Mouse (Mus musculus) stomach, postnatal 0 days (tissue): Measurements from ENCODE around the gene Dusp8. TPM values are rescaled to one million over a fixed set of nuclear protein-coding genes. Genes with fewer than 3 reads are reported as not detected.

Experiments used
- ATAC-seq: fragments of 200-750 bp; cut with Nextera tagmentation; 2 replicates; pipeline ENCODE4 v1.8.0; 2017; ENCODE audit not compliant: low FRiP score, low TSS enrichment
- DNase-seq: peaks from one replicate; pipeline ENCODE4 v3.0.0-alpha.2; 2016; ENCODE audit warnings: low spot score
- H3K27ac ChIP-seq: fragments of 300-500 bp; sonication (generic); replicated peaks from 2 replicates; pipeline ENCODE4 v1.5.1; 2014; ENCODE audit warnings: mild to moderate bottlenecking, control low read depth
- H3K27me3 ChIP-seq: fragments of 300-500 bp; sonication (generic); 2 replicates; pipeline ENCODE4 v1.6.1; 2014; ENCODE audit warnings: low read length; ENCODE audit not compliant: control insufficient read depth, insufficient read depth
- H3K36me3 ChIP-seq: fragments of 300-500 bp; sonication (generic); 2 replicates; pipeline ENCODE4 v1.6.1; 2014; ENCODE audit warnings: low read length, mixed read lengths; ENCODE audit not compliant: control insufficient read depth, insufficient read depth
- H3K4me1 ChIP-seq: fragments of 300-500 bp; sonication (generic); replicated peaks from 2 replicates; pipeline ENCODE4 v1.6.1; 2014; ENCODE audit warnings: antibody characterized with exemption; ENCODE audit not compliant: control insufficient read depth, insufficient read depth
- H3K4me2 ChIP-seq: fragments of 300-500 bp; sonication (generic); replicated peaks from 2 replicates; pipeline ENCODE4 v1.6.1; 2014; ENCODE audit warnings: low read depth, mild to moderate bottlenecking, control low read depth, moderate library complexity
- H3K4me3 ChIP-seq: fragments of 300-500 bp; sonication (generic); 2 replicates; pipeline ENCODE4 v1.5.1; 2014; ENCODE audit warnings: low read depth, low read length, control low read depth
- H3K9ac ChIP-seq: fragments of 300-500 bp; sonication (generic); 2 replicates; pipeline ENCODE4 v1.6.1; 2014; ENCODE audit warnings: mild to moderate bottlenecking, low read length, control low read depth, mixed read lengths
- H3K9me3 ChIP-seq: fragments of 300-500 bp; sonication (generic); 2 replicates; pipeline ENCODE4 v1.6.1; 2016; ENCODE audit warnings: low read length; ENCODE audit not compliant: control insufficient read depth
- CTCF ChIP-seq: IDR thresholded peaks from 2 replicates; pipeline ENCODE4 v1.5.1; 2016; ENCODE audit warnings: antibody characterized with exemption, low read depth, mild to moderate bottlenecking, moderate library complexity
- EP300 ChIP-seq: optimal IDR thresholded peaks from 2 replicates; pipeline ENCODE3; 2016; ENCODE audit warnings: antibody characterized with exemption
- WGBS: fragments of 180-500 bp; shearing (Covaris S2); extraction: QIAGEN DNeasy Blood & Tissue Kit; methylation state at CpG from one replicate; pipeline ENCODE4 v1.1.7; 2014; 5-methylcytosine and 5-hydroxymethylcytosine counted together
- polyA plus RNA-seq: library from polyadenylated mRNA; unstranded; fragments of >200 nt; fragmentation: Nextera tagmentation; extraction: Ambion mirVana; gene quantifications from 2 replicates; pipeline ENCODE4 v1.2.1, GENCODE M21; 2015

Gene Dusp8
- polyA plus RNA-seq, 1 experiment from 2014 or later: 3.6 TPM

- no peak overlapping the region for H3K4me3 ChIP-seq
- DNase-seq (no peak), ATAC-seq (peak; percentile 45)
- no peaks in the 10 kb centered on the region for H3K36me3 ChIP-seq
- TF ChIP-seq EP300 (no peak), CTCF (no peak)
- H3K27me3 ChIP-seq: no peaks in the 10 kb centered on the region
- H3K4me1 ChIP-seq: peaks cover 3% of the 10 kb centered on the region; the same call in 1 of the 2 replicates
- H3K9ac ChIP-seq: no peak overlapping the region
- no peak overlapping the region for H3K4me2 ChIP-seq
- H3K27ac ChIP-seq: no peak overlapping the region
- WGBS: 11% methylated on average over 5 of the region's 5 CpGs
- H3K9me3 ChIP-seq: no peaks in the 10 kb centered on the region
These were observed 6.8 kb downstream of the Dusp8 start for GRCm38 (mm10) chr7:142088886-142089285.

DNA sequence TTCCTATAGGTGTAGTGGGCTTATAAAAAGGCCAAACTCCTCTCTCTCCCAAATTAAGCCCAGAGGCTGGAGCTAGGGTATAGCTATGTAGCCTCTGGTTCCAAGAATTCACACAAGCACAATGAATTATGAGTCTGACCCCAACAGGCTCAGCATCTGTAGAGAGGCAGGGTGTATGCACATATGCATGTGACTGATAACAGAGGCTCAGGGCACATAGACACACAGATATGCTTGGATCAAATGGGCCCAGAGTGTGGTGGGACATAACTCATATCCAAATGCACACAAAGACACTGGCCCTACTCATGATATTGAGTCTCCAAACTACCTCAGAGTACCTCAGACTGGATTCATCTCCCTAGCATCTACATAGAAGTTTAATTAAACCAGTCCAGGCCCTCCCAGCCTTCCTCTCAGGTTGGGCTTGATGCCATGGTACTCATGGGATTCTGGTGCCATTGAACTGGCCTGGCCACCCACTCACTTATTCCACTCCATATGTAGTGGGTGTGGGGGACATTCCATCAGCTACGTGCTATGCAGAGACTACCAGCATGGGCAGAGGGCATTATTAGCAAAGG is 8.5 kb downstream of the Dusp8 start:
- ATAC-seq (no peak), DNase-seq (no peak)
- Histone ChIP-seq H3K9ac (no peak overlapping the region), H3K36me3 (no peaks in the 10 kb centered on the region; the same call in 1 of the 2 replicates), H3K27me3 (peaks cover 4% of the 10 kb centered on the region; the same call in 1 of the 2 replicates), H3K27ac (no peak overlapping the region), H3K4me3 (no peak overlapping the region), H3K4me2 (no peak overlapping the region), H3K9me3 (no peaks in the 10 kb centered on the region), H3K4me1 (peaks cover 3% of the 10 kb centered on the region; the same call in 1 of the 2 replicates)
- TF ChIP-seq EP300: no peak
- 80% methylated on average over 1 of the region's 1 CpGs for WGBS

DNA sequence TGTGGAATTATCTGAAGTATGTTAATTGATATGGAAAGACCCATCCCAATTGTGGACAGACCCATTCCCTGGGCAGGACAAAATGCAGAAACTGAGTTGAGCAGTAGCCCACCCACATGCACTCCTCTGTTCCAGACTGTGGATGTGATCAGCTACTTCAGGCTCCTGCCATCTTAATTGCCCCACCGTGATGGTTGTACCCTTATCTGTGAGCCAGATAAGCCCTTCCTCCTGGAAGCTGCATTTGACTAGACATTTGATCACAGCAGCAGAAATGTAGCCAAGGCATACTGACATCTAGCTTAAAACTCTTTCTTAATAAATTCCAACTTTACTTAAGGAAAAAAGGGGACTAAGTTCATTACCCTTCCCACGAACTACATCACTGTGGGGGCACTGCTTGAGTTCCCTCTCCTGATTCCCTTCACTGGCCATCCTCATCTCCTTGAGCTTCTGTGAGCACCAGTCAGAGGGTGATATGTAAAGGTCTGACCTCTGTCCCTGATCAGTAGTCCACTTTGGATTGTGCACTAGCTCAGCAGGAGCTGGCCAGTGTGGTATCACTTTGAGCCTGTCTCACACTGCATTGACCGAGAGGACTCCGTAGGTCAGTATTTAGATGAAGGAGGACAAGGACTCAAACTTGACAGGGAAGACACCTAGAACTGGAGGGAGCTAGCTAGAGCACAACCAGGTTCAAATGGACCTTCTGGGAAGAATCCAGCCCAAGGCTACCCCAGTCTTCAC is 9.3 kb downstream of the Dusp8 start:
- Histone ChIP-seq H3K27me3 (peaks cover 4% of the 10 kb centered on the region; the same call in 1 of the 2 replicates), H3K4me3 (no peak overlapping the region), H3K9me3 (no peaks in the 10 kb centered on the region), H3K27ac (no peak overlapping the region), H3K4me2 (no peak overlapping the region), H3K9ac (no peak overlapping the region), H3K36me3 (no peaks in the 10 kb centered on the region; the same call in 1 of the 2 replicates), H3K4me1 (peaks cover 3% of the 10 kb centered on the region; the same call in 1 of the 2 replicates)
- TF ChIP-seq CTCF (no peak), EP300 (no peak)
- WGBS: 83% methylated on average over 4 of the region's 4 CpGs
- DNase-seq (no peak), ATAC-seq (no peak)

DNA sequence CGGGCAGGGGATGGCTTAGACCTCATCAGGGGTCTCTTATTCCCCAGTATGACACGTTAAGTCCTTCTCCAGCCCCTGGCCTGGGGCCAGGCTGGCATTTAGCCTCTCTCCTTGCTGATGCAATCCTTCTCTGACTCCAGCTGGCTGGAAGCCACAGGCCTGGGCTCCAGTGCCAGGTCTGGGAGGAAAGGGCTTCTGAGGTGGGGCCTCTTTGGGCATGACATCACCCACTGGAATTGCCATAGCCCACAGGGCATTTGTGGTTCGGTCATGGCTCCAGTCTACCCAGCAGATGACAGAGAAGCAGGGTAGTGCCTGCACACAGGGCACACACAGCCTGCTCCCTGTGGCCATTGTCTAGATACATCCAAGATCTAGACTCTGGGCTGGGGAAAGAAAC is 10.8 kb downstream of the Dusp8 start:
- H3K27ac ChIP-seq: peak overlapping the region; percentile 49; the same call in 1 of the 2 replicates
- 31% methylated on average over 3 of the region's 3 CpGs for WGBS
- ATAC-seq (peak; percentile 41; the same call in 1 of the 2 replicates), DNase-seq (peak; percentile 58)
- TF ChIP-seq EP300 (no peak), CTCF (no peak)
- H3K36me3 ChIP-seq: no peaks in the 10 kb centered on the region; the same call in 1 of the 2 replicates
- H3K4me3 ChIP-seq: no peak overlapping the region
- no peak overlapping the region for H3K9ac ChIP-seq
- peaks cover 3% of the 10 kb centered on the region; the same call in 1 of the 2 replicates for H3K4me1 ChIP-seq
- H3K27me3 ChIP-seq: peaks cover 4% of the 10 kb centered on the region; the same call in 1 of the 2 replicates
- no peaks in the 10 kb centered on the region for H3K9me3 ChIP-seq
- no peak overlapping the region for H3K4me2 ChIP-seq

DNA sequence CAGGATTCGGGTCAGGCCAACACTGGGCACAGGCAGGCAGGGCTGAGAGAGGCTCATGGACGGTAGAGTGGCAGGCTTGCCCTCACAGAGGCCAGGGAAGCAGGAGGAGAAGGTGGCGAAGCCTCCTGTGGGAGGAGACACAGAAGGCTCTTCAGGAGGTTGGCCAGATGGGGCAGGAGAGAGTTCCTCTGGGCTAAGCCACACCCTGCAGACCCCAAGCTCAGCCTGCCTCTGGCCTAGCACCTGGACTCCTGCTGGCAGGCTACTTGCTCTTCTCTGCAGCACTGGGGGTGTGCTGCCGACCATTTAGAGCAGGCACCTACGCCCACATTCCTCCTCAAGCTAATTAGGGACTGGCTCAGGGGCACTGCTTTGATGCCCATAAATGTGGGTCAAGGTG is 11.2 kb downstream of the Dusp8 start:
- Histone ChIP-seq H3K27me3 (peaks cover 4% of the 10 kb centered on the region; the same call in 1 of the 2 replicates), H3K4me3 (no peak overlapping the region), H3K4me1 (peaks cover 3% of the 10 kb centered on the region; the same call in 1 of the 2 replicates), H3K27ac (peak overlapping the region; percentile 49), H3K36me3 (no peaks in the 10 kb centered on the region; the same call in 1 of the 2 replicates), H3K4me2 (no peak overlapping the region), H3K9ac (0 out of 2 replicates have a peak overlapping the region, but pooled peaks have one; percentile 0), H3K9me3 (no peaks in the 10 kb centered on the region)
- ATAC-seq (peak; percentile 38; the same call in 1 of the 2 replicates), DNase-seq (no peak)
- TF ChIP-seq CTCF: peak; percentile 26
- TF ChIP-seq EP300: no peak
- 34% methylated on average over 4 of the region's 5 CpGs for WGBS
